Mouse (Mus musculus): ENCODE measurements around the gene Lingo2. TPM values are rescaled to one million over a fixed set of nuclear protein-coding genes. Genes with fewer than 3 reads are reported as not detected.

The Lingo2 gene
- polyA plus RNA-seq, 1 experiment from 2014 or later, result 2.1 TPM

DNA sequence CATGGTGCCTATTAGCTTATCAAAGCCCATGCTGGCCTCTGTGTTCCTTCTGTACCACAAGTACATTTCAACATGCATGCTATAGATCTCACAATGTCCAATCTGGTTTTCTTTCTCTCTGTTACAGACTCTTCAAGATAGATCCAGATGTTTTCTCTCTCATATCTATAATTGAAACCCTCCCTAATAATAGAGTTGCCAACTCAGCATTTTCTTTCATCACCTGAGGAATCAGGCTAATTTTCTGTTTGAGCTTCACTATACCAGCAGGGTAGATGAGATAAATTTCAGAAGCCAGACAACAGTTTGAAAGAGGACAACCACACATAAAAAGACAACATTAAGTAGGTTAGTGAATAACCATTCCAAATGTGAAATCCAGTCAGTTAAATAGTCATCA lies 303.8 kb downstream of the Lingo2 start:
- Histone ChIP-seq H3K9ac (ENCODE audit: low read depth, low read length) (no peak overlapping the region), H3K27ac (ENCODE audit: low read depth, low read length) (no peak overlapping the region)
- no peak for ATAC-seq (ENCODE audit: low FRiP score)

DNA sequence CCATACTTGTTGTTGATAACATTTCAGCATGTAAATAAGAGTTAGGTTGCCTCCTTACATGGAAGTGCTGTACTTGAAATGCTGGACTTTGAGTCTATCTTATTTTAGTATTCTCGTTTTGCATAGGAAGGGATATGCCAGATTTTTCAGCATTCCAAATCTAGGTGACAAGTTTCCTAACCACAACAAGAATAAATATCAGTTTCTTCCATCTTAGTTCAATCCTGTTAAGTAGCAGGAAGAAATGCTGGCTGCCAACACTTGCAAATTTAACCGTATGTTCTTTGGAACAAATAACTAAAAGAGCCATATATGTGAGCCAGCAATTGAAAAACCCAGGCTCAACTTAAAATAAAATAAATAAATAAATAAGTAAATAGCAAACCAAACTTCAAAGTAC lies 315.9 kb downstream of the Lingo2 start:
- H3K9me3 ChIP-seq (ENCODE audit: control insufficient read depth, low read length), result no peaks in the 10 kb centered on the region
- ATAC-seq (ENCODE audit: low FRiP score) (no peak), DNase-seq (ENCODE audit: low spot score) (no peak)
- H3K27me3 ChIP-seq (ENCODE audit: control insufficient read depth, insufficient read depth, low read length), result no peaks in the 10 kb centered on the region
- H3K36me3 ChIP-seq (ENCODE audit: control insufficient read depth, insufficient read depth, low read length), result no peaks in the 10 kb centered on the region
- H3K4me3 ChIP-seq (ENCODE audit: low read depth, low read length), result no peak overlapping the region
- H3K9ac ChIP-seq (ENCODE audit: low read depth, low read length), result no peak overlapping the region
- no peaks in the 10 kb centered on the region for H3K4me1 ChIP-seq (replicated peaks; ENCODE audit: control insufficient read depth, insufficient read depth, low read length)
- no peak overlapping the region for H3K27ac ChIP-seq (ENCODE audit: low read depth, low read length)
- H3K4me2 ChIP-seq (replicated peaks; ENCODE audit: low read depth, low read length), result no peak overlapping the region
- WGBS, result 82% methylated on average over 2 of the region's 2 CpGs

More for the DNA sequence above, 303.8 kb downstream of the Lingo2 start:
- no peak for DNase-seq (ENCODE audit: low spot score)
- H3K27me3 ChIP-seq (ENCODE audit: control insufficient read depth, insufficient read depth, low read length), result no peaks in the 10 kb centered on the region
- no peaks in the 10 kb centered on the region for H3K9me3 ChIP-seq (ENCODE audit: control insufficient read depth, low read length)
- no peak overlapping the region for H3K4me3 ChIP-seq (ENCODE audit: low read depth, low read length)
- H3K36me3 ChIP-seq (ENCODE audit: control insufficient read depth, insufficient read depth, low read length), result no peaks in the 10 kb centered on the region
- no peaks in the 10 kb centered on the region for H3K4me1 ChIP-seq (replicated peaks; ENCODE audit: control insufficient read depth, insufficient read depth, low read length)
- H3K4me2 ChIP-seq (replicated peaks; ENCODE audit: low read depth, low read length), result no peak overlapping the region

DNA sequence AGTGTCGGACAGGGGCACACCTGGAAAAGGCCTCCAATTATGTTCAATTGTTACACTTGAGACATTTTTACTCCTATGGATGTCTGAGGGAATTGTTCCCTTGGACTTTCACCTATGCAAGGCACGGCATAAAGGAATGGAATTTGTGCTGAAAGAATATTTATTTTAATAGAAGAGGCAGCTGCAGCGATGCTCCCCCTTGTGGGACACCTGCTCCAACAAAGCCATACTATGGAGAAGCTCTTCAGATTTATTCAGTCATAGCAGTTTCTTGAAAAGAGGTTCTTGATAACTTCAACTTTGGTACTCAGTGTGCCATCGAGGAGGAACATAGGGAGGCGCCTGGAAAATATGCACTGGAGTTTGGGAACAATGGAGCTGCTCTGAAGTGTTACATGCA lies 374.7 kb downstream of the Lingo2 start:
- WGBS, result 80% methylated on average over 5 of the region's 5 CpGs
- no peak for DNase-seq (ENCODE audit: low spot score)
- no peak overlapping the region for H3K4me3 ChIP-seq (ENCODE audit: low read depth, low read length)
- no peak overlapping the region for H3K4me2 ChIP-seq (replicated peaks; ENCODE audit: low read depth, low read length)
- no peaks in the 10 kb centered on the region for H3K4me1 ChIP-seq (replicated peaks; ENCODE audit: control insufficient read depth, insufficient read depth, low read length)
- no peaks in the 10 kb centered on the region for H3K36me3 ChIP-seq (ENCODE audit: control insufficient read depth, insufficient read depth, low read length)
- no peaks in the 10 kb centered on the region for H3K9me3 ChIP-seq (ENCODE audit: control insufficient read depth, low read length)
- ATAC-seq (ENCODE audit: low FRiP score), result no peak
- H3K27ac ChIP-seq (ENCODE audit: low read depth, low read length), result no peak overlapping the region
- no peak overlapping the region for H3K9ac ChIP-seq (ENCODE audit: low read depth, low read length)
- no peaks in the 10 kb centered on the region for H3K27me3 ChIP-seq (ENCODE audit: control insufficient read depth, insufficient read depth, low read length)

DNA sequence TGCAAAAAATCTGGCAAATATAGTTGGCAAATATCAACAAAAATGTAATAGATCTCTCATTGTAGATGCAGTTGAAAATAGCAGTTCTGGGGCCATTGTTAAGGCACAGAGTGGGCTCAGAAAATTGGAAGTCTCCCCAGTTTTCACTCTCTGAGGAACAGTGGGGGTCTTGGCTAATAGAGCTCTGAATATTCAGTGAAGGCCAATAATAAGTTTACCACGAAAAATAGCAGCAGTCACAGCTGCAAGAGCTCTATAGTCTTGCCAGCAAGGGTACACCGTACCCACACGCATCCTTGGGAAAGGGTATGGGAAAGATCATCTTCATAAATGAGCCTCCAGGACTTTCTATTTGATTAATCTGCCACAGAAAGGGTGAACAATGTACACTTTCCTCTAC lies 375.3 kb downstream of the Lingo2 start:
- no peak for ATAC-seq (ENCODE audit: low FRiP score)
- H3K4me2 ChIP-seq (replicated peaks; ENCODE audit: low read depth, low read length), result no peak overlapping the region
- no peaks in the 10 kb centered on the region for H3K4me1 ChIP-seq (replicated peaks; ENCODE audit: control insufficient read depth, insufficient read depth, low read length)
- no peaks in the 10 kb centered on the region for H3K9me3 ChIP-seq (ENCODE audit: control insufficient read depth, low read length)
- no peak overlapping the region for H3K9ac ChIP-seq (ENCODE audit: low read depth, low read length)
- no peak overlapping the region for H3K27ac ChIP-seq (ENCODE audit: low read depth, low read length)
- no peaks in the 10 kb centered on the region for H3K27me3 ChIP-seq (ENCODE audit: control insufficient read depth, insufficient read depth, low read length)
- H3K36me3 ChIP-seq (ENCODE audit: control insufficient read depth, insufficient read depth, low read length), result no peaks in the 10 kb centered on the region
- WGBS, result 73% methylated on average over 3 of the region's 3 CpGs
- no peak for DNase-seq (ENCODE audit: low spot score)
- no peak overlapping the region for H3K4me3 ChIP-seq (ENCODE audit: low read depth, low read length)

DNA sequence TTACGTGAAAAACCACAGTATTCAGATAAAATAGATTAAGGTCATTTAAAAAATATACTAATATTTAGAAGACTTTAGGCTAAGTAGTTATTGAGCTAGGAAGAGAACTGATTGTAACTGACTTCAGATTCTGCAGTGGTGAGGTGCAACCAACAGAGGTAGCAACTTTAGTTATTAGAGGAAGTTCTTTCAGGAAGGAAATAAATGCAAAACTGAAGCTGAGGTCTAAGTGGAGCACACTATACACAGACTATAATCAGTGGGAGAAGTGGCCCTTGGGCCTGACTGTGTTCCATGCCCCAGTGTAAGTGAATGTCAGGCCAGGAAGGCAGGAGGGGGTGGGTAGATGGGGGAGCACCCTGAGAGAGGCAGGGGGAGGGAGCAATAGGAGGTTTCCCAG lies 385.0 kb downstream of the Lingo2 start:
- Histone ChIP-seq H3K9ac (ENCODE audit: low read depth, low read length) (no peak overlapping the region), H3K9me3 (ENCODE audit: control insufficient read depth, low read length) (no peaks in the 10 kb centered on the region), H3K4me3 (ENCODE audit: low read depth, low read length) (no peak overlapping the region), H3K27me3 (ENCODE audit: control insufficient read depth, insufficient read depth, low read length) (no peaks in the 10 kb centered on the region), H3K27ac (ENCODE audit: low read depth, low read length) (no peak overlapping the region), H3K36me3 (ENCODE audit: control insufficient read depth, insufficient read depth, low read length) (no peaks in the 10 kb centered on the region), H3K4me1 (replicated peaks; ENCODE audit: control insufficient read depth, insufficient read depth, low read length) (no peaks in the 10 kb centered on the region), H3K4me2 (replicated peaks; ENCODE audit: low read depth, low read length) (no peak overlapping the region)
- no peak for DNase-seq (ENCODE audit: low spot score)
- ATAC-seq (ENCODE audit: low FRiP score), result no peak
- 88% methylated on average over 1 of the region's 1 CpGs for WGBS

DNA sequence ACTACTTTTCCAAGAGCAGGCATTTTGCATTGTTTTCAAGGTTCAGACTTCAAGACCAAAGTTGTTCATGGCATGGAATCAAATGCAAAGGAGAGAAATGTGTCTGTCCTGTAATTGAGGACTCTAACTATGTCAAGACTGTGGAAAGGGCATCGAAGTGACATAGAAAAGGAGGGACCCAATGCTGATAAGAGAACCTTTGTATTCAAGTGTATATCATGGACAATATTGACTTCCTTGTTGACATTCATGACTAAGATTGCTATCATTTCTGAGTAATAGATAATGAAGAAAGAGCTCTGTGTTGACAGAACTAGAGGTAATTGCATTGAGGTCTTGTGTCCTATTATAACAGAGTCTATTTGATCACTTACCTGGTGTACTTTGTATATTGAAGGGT lies 390.6 kb downstream of the Lingo2 start:
- Histone ChIP-seq H3K9me3 (ENCODE audit: control insufficient read depth, low read length) (no peaks in the 10 kb centered on the region), H3K27me3 (ENCODE audit: control insufficient read depth, insufficient read depth, low read length) (no peaks in the 10 kb centered on the region), H3K4me1 (replicated peaks; ENCODE audit: control insufficient read depth, insufficient read depth, low read length) (no peaks in the 10 kb centered on the region), H3K27ac (ENCODE audit: low read depth, low read length) (no peak overlapping the region), H3K9ac (ENCODE audit: low read depth, low read length) (no peak overlapping the region), H3K4me3 (ENCODE audit: low read depth, low read length) (no peak overlapping the region), H3K4me2 (replicated peaks; ENCODE audit: low read depth, low read length) (no peak overlapping the region), H3K36me3 (ENCODE audit: control insufficient read depth, insufficient read depth, low read length) (no peaks in the 10 kb centered on the region)
- no peak for ATAC-seq (ENCODE audit: low FRiP score)
- WGBS, result 88% methylated on average over 1 of the region's 1 CpGs
- no peak for DNase-seq (ENCODE audit: low spot score)

DNA sequence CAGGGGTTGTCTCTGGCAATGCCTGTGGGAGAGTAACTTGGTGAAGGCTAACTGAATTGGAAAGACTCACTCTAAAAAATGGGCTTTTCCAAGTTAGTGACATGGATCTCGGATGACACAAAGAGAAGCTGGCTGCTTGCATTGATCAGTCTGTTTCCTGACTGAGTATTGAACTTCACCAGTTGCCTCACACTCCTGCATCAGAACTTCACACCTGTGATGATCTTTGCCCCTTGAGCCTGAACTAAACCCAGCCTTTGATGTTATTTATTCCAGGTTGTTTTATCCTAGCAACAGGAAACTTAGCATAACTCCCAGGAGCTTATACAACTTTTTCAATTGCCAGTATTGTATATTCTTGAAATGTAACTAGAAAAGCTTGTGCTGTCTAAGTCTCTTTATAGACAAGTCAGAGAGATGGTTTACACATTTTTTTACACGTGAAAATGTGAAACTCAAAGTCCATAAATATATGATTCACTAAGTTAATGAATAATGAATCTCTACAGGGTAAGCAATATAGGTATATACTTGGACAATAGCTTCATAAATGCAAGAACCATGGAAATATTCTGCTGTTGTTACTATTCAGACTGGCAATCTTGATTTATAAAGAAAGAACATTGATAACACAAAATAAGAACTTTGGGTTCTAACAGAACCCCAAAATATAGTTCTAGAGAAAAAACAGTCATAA lies 410.7 kb downstream of the Lingo2 start:
- no peak overlapping the region for H3K9ac ChIP-seq (ENCODE audit: low read depth, low read length)
- DNase-seq (ENCODE audit: low spot score), result no peak
- H3K27me3 ChIP-seq (ENCODE audit: control insufficient read depth, insufficient read depth, low read length), result no peaks in the 10 kb centered on the region
- H3K4me1 ChIP-seq (replicated peaks; ENCODE audit: control insufficient read depth, insufficient read depth, low read length), result no peaks in the 10 kb centered on the region
- H3K27ac ChIP-seq (ENCODE audit: low read depth, low read length), result no peak overlapping the region
- H3K36me3 ChIP-seq (ENCODE audit: control insufficient read depth, insufficient read depth, low read length), result no peaks in the 10 kb centered on the region
- WGBS, result 57% methylated on average over 2 of the region's 2 CpGs
- no peak overlapping the region for H3K4me2 ChIP-seq (replicated peaks; ENCODE audit: low read depth, low read length)
- no peak overlapping the region for H3K4me3 ChIP-seq (ENCODE audit: low read depth, low read length)
- no peaks in the 10 kb centered on the region for H3K9me3 ChIP-seq (ENCODE audit: control insufficient read depth, low read length)
- no peak for ATAC-seq (ENCODE audit: low FRiP score)

DNA sequence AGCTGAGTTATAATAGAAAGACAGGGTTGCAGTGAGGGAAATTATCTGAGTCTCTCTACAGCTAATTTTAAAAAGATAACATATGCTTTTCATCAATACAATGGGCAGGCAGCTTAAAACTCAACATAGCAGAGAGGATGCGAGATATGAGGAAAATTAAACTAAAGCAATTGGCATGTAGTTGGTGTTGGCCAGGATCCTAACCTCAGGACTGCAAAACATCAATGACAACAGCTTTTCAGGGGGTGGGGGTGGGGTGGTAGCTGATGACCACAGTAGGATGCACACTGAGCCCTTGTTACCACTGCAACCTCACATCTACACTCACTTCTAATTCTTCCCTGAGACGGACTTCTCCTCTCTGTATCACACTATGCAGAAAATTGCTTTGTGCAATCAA lies 417.7 kb downstream of the Lingo2 start:
- no peaks in the 10 kb centered on the region for H3K27me3 ChIP-seq (ENCODE audit: control insufficient read depth, insufficient read depth, low read length)
- H3K36me3 ChIP-seq (ENCODE audit: control insufficient read depth, insufficient read depth, low read length), result no peaks in the 10 kb centered on the region
- H3K4me3 ChIP-seq (ENCODE audit: low read depth, low read length), result no peak overlapping the region
- H3K9ac ChIP-seq (ENCODE audit: low read depth, low read length), result no peak overlapping the region
- no peak for ATAC-seq (ENCODE audit: low FRiP score)
- no peak for DNase-seq (ENCODE audit: low spot score)
- 92% methylated on average over 2 of the region's 2 CpGs for WGBS
- H3K27ac ChIP-seq (ENCODE audit: low read depth, low read length), result no peak overlapping the region
- no peak overlapping the region for H3K4me2 ChIP-seq (replicated peaks; ENCODE audit: low read depth, low read length)
- no peaks in the 10 kb centered on the region for H3K4me1 ChIP-seq (replicated peaks; ENCODE audit: control insufficient read depth, insufficient read depth, low read length)
- no peaks in the 10 kb centered on the region for H3K9me3 ChIP-seq (ENCODE audit: control insufficient read depth, low read length)

DNA sequence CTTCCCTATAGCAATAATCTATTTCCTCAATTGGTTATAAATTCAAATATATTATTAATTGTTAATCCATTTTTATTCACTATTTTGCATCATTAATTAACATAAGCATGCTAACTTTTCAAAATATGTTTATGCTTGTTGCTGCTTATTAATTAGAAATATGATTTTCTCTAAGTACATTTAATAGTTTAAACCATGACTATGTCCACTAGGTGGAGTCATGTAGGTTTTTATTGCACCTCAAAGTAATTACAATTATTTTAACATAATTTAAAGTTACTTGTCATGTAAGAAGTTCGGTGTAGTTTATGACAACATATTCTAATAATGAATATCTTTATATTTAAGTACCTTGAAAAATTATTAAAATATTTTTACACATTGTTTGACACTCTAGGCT lies 461.3 kb downstream of the Lingo2 start:
- H3K4me1 ChIP-seq (replicated peaks; ENCODE audit: control insufficient read depth, insufficient read depth, low read length), result no peaks in the 10 kb centered on the region
- no peaks in the 10 kb centered on the region for H3K27me3 ChIP-seq (ENCODE audit: control insufficient read depth, insufficient read depth, low read length)
- no peak overlapping the region for H3K4me2 ChIP-seq (replicated peaks; ENCODE audit: low read depth, low read length)
- H3K27ac ChIP-seq (ENCODE audit: low read depth, low read length), result no peak overlapping the region
- H3K4me3 ChIP-seq (ENCODE audit: low read depth, low read length), result no peak overlapping the region
- H3K9me3 ChIP-seq (ENCODE audit: control insufficient read depth, low read length), result no peaks in the 10 kb centered on the region
- WGBS, result 68% methylated on average over 1 of the region's 1 CpGs
- no peaks in the 10 kb centered on the region for H3K36me3 ChIP-seq (ENCODE audit: control insufficient read depth, insufficient read depth, low read length)
- ATAC-seq (ENCODE audit: low FRiP score) (no peak), DNase-seq (ENCODE audit: low spot score) (no peak)
- no peak overlapping the region for H3K9ac ChIP-seq (ENCODE audit: low read depth, low read length)

All from hindbrain, embryonic 11.5 days (tissue).